Mouse (Mus musculus) left cerebral cortex, postnatal 10 days (tissue): Measurements from ENCODE around the gene Ercc1. TPM values are rescaled to one million over a fixed set of nuclear protein-coding genes. Genes with fewer than 3 reads are reported as not detected.

Source experiments
- DNase-seq, 2 experiments: peaks; one replicate each; pipeline ENCODE4 v3.0.0; 2021 to 2022; ENCODE audit warnings: low spot score in 2 of 2, mixed read lengths in 1 of 2; ENCODE audit errors: extremely low spot score in 1 of 2
- intact Hi-C: fragments of 180-260 bp; cut with DNase I; formaldehyde crosslinking; loops from one replicate; pipeline ENCODE4 v1.15.1; 2025
- total RNA-seq, 2 experiments: library from RNA; stranded (reverse); gene quantifications; 2 replicates each; pipeline ENCODE4 v1.2.3; 2021

Gene Ercc1
- total RNA-seq, 2 experiments from 2014 or later, result 38.5 to 50.6 TPM

- peak; percentile 77 to 94 for DNase-seq
- intact Hi-C loops, result no loop called here
These were observed 17.4 kb upstream of the Ercc1 start for GRCm38 (mm10) chr7:19327128-19327527.

- DNase-seq, result no peak
- intact Hi-C loops, result no loop called here
These were observed 16.8 kb upstream of the Ercc1 start for GRCm38 (mm10) chr7:19327782-19328181.

GRCm38 (mm10) chr7:19328425-19328824 is 16.2 kb upstream of the Ercc1 start:
- intact Hi-C loops, result no loop called here
- no peak for DNase-seq

GRCm38 (mm10) chr7:19331910-19332309 is 12.7 kb upstream of the Ercc1 start:
- no peak for DNase-seq
- intact Hi-C loops, result no loop called here

GRCm38 (mm10) chr7:19332709-19333352 is 11.7 kb upstream of the Ercc1 start:
- DNase-seq, result peak; percentile 76 to 88
- intact Hi-C loops, result no loop called here

GRCm38 (mm10) chr7:19335583-19335982 is 9.0 kb upstream of the Ercc1 start:
- intact Hi-C loops, result no loop called here
- DNase-seq, result no peak

GRCm38 (mm10) chr7:19337122-19337521 is 7.5 kb upstream of the Ercc1 start:
- DNase-seq, result no peak
- intact Hi-C loops, result no loop called here

GRCm38 (mm10) chr7:19338060-19338459 is 6.5 kb upstream of the Ercc1 start:
- DNase-seq, result no peak
- intact Hi-C loops, result no loop called here

GRCm38 (mm10) chr7:19338596-19338995 is 6.0 kb upstream of the Ercc1 start:
- intact Hi-C loops, result no loop called here
- DNase-seq, result no peak

- intact Hi-C loops, result loop anchor here (5.0 kb wide), 1 partner anchor 104 kb away; no protein-coding TSS in a partner anchor
These were observed 3.3 kb upstream of the Ercc1 start for GRCm38 (mm10) chr7:19341250-19341649.

GRCm38 (mm10) chr7:19341761-19342409 is 2.7 kb upstream of the Ercc1 start:
- peak; percentile 35 to 69 for DNase-seq
- intact Hi-C loops, result loop anchor here (5.0 kb wide), 1 partner anchor 105 kb away; no protein-coding TSS in a partner anchor

More at GRCm38 (mm10) chr7:19341250-19341649, 3.3 kb upstream of the Ercc1 start:
- DNase-seq, result no peak

GRCm38 (mm10) chr7:19342481-19343027 is 2.0 kb upstream of the Ercc1 start:
- peak; percentile 86 to 87 for DNase-seq
- intact Hi-C loops, result loop anchor here (1.0 to 5.0 kb wide), 2 partner anchors 41 to 105 kb away; no protein-coding TSS in a partner anchor

- intact Hi-C loops, result loop anchor here (1.0 to 5.0 kb wide), 2 partner anchors 42 to 106 kb away; no protein-coding TSS in a partner anchor
- peak; percentile 56 to 70 for DNase-seq
These were observed 1.3 kb upstream of the Ercc1 start for GRCm38 (mm10) chr7:19343210-19343808.

GRCm38 (mm10) chr7:19344938-19345471 is 427 bp downstream of the Ercc1 start:
- intact Hi-C loops, result loop anchor here (5.0 kb wide), 1 partner anchor 108 kb away; no protein-coding TSS in a partner anchor
- DNase-seq, result peak; percentile 91 to 95

- intact Hi-C loops, result no loop called here
- DNase-seq, result no peak
These were observed 4.8 kb downstream of the Ercc1 start for GRCm38 (mm10) chr7:19349188-19349915.

- DNase-seq, result peak in 1 of 2 experiments; percentile 17
These were observed 5.6 kb downstream of the Ercc1 start for GRCm38 (mm10) chr7:19350221-19350620.

GRCm38 (mm10) chr7:19354991-19355390 is 10.4 kb downstream of the Ercc1 start:
- DNase-seq, result no peak
- intact Hi-C loops, result no loop called here

More at GRCm38 (mm10) chr7:19350221-19350620, 5.6 kb downstream of the Ercc1 start:
- intact Hi-C loops, result no loop called here

GRCm38 (mm10) chr7:19356311-19356710 is 11.7 kb downstream of the Ercc1 start:
- DNase-seq, result peak in 1 of 2 experiments; percentile 30
- intact Hi-C loops, result no loop called here
